Mouse (Mus musculus): Measurements from ENCODE around the gene Elavl2.
A peak's percentile ranks its signal among the peaks of the same experiment; 100 is the strongest.
"Not testable (repeated sequence)": the region's sequence is repeated elsewhere in the genome, so short reads cannot be mapped to it uniquely, and the experiment has no call there.

Gene Elavl2

DNA sequence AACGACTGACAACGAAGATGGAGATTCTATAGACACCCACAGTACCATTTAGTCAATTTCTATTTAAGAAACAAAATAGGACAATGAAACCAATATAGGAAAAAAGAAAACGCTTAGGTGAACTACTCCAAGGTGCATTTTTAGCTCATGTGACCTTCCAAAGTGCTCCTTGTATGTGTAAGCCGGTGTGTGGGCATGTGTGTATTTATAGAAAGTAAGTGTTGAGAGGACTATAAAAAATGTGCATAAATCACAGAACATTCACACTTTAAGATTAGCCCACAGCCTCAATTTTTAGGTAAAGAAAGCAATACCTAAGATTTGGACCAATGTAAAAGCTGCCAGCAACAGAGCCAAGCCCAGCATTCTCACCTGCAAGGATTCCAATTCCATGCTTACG, 51.0 kb downstream of the Elavl2 start:
- no peak for ATAC-seq (ENCODE audit: insufficient number of reproducible peaks, low FRiP score, low TSS enrichment)

DNA sequence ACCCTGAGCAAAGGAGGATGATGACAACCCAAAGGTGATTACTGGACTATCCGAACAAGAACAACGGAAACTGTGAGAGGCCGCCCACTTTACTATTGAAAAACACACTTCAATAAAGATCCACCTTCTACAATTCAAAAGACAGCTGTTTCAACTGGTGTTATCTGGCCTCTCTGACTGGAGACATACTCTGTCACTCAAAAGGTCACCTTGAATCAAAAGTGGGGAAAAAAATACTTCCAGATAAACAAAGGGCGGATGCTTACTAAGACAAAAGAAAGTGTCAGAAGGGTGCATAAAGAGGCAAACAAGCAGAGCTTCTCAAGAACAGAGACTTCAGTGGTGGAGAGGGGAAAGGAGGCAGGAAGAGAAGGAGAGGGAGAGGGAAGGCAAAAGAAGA, 66.4 kb downstream of the Elavl2 start:
- no peak for ATAC-seq (ENCODE audit: insufficient number of reproducible peaks, low FRiP score, low TSS enrichment)

DNA sequence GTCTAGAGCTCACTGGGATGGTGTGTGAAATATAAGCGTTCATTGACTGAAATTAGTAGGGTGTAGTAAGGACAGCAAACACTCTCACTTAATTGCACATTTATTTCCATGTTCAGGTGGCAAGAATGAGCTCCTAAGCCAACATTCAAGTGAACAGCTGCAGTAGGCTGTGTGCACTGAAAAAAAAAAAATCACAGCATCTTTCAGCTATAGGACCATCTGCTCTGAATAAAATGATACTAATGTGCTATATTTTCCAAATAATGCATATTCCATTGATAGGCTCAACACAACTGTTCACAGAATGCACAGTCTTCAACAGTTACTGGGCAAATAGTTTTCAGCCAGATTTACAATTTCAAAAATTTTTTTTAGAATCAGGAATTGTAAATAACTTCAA, 89.8 kb downstream of the Elavl2 start:
- no peak for ATAC-seq (ENCODE audit: insufficient number of reproducible peaks, low FRiP score, low TSS enrichment)

DNA sequence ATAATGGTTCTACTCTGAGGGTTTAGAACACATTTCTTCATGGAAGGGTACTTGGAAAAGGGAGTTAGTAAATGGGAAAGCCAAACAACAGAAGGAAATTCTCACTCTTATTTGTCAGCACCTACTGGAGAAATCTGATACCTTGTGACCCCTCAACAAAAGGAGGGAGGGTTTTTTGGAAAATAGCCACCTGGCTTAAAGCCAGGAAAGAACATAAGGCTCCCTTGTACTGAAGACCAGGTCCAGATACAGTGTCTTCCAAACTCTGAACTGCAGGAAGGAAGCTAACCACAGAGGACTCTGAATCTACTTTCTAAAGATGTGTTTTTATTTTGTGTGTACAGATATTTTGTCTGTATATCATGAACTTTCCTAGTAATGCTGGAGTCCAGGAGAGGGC, 102.9 kb downstream of the Elavl2 start:
- no peak for ATAC-seq (ENCODE audit: insufficient number of reproducible peaks, low FRiP score, low TSS enrichment)

DNA sequence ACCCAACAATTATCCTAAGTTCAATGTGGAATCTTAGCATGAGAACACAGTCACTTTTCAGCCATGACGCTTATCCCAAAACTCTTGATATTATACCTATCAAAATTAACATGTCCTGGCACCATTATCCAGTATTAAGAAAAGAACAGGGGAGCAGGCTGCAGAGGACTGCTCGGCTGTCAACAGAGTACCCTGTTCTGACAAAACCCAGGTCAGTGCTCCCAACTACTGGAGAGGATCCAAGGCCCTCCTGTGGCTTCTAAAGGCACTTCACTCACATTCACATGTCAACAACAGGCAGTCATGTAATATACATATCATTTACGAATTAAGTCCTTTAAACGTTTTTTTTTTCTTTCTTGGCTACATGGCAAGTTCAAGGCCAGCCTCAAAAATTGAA, 105.3 kb downstream of the Elavl2 start:
- ATAC-seq (ENCODE audit: insufficient number of reproducible peaks, low FRiP score, low TSS enrichment): no peak

DNA sequence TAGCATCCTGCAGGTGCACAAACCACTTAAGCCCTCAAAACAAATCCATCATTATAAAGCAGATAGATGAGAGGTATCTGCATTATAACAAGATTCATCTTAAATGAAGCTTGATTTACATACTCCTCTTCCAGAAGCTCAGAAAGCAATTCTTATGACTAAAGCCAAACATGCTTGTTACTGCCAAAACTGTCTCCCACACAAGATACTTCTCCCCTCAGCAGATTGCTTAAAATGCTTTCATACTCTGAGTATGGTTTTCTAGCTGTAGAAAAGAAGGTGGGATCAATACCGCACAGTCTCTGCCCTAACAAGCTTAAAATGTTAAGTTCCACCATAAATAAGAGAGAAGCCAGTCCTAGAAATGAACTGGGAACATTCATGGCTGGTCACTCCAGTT, 109.1 kb downstream of the Elavl2 start:
- ATAC-seq (ENCODE audit: insufficient number of reproducible peaks, low FRiP score, low TSS enrichment): no peak

DNA sequence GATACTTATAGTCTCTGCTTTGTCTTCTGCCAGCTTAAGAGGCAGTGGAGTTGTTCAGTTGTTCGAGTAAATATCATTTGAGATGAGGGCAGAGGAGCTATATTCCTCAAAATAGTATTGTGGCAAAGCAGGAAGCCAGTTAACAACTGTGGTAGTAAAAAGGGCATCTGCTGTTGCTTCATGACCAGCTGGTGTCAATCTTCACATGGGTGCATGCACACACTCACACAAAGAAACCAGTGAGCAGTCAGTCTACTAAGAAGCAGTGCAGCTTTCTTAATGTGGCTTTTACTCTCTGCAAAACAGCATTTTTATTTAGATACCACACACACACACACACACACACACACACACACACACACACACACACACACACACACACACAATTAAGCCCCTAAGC, 110.2 kb downstream of the Elavl2 start:
- no peak for ATAC-seq (ENCODE audit: insufficient number of reproducible peaks, low FRiP score, low TSS enrichment)

DNA sequence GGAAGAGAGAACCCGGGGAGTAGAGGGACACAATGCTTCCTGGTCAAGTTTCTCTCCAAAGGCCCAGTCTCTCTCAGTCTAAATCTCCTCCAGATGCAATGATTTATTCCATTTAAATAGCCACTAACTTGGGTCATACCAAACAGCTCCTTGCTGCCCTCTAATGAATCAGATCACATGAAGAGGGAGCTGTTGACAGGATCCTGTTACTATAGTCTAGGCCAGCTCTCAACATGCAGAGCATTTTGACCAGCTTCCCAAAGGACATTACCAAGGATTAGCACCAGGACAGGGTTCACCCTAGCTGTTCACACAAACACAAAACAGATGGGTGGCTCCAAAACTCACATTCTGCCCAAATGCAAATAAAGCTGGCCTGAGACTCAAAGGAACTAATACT, 111.4 kb downstream of the Elavl2 start:
- no peak for ATAC-seq (ENCODE audit: insufficient number of reproducible peaks, low FRiP score, low TSS enrichment)

DNA sequence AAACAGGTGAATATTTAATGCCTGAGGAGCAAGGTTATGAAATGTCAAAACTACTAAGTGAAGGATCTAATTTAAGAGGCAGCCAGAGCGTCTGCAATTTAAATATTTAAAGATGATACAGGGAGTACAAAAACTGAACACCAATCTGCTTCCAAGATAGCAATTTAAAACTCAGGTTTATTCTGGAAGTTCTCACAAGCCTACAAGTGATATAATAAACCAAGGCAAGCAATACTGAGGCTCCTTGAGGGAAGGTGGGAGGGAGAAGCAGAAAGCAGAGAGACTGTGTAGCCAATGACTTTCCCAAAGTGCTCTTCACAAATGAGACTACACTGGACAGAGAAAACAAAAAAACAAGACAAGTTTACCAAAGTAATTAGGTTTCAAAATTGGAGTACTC, 132.2 kb downstream of the Elavl2 start:
- ATAC-seq (ENCODE audit: insufficient number of reproducible peaks, low FRiP score, low TSS enrichment): no peak

DNA sequence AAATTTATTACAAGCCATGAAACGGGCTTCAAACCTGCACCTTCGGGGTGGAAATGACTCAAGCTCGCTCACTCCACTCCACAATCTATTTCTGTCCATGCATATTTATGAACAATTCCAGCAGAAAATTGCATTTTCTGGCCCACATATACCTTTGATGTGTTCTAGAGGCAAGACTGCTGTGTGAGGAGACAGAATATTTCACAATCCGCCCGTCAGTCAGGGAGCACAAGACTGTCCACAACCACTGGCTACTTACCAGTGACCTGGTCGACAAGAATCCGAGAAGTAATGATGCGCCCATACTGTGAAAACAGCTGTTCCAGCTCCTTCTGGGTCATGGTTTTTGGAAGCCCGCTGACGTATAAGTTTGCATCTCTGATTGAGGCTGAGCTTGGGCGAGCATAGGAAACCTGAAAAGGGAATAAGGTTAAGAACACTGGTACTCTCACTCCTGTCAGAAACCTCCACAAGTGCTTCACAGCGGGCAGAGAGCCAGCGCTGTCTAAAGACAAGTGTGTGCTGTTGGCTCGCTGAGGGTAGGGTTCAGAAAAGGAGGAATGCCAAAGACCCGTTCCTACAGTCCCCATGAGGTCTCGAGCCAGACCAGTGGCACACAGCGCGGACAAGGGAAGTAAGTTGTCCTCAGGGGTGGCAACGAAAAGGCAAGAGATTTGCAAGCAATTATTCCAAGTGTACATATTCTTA, 136.7 kb downstream of the Elavl2 start:
- ATAC-seq (ENCODE audit: insufficient number of reproducible peaks, low FRiP score, low TSS enrichment): no peak

DNA sequence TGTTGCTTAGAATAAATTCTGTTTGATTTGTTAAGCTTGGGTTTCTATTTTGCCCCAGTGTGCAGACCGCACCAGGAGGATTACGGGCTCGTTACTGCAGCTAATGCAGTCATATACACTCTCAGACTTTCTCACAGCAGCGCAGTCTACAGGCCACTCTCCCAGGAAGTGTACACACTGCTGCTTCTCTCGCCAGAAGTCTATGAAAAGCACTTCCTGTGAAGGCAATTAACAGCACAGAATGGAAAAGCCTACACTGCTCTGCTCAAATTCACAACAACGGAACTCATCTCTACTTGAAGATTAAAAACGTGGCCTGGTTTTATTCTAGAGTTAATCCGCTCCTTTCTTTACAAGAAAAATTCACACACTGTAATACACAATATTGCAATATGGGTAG, 137.7 kb downstream of the Elavl2 start:
- no peak for ATAC-seq (ENCODE audit: insufficient number of reproducible peaks, low FRiP score, low TSS enrichment)

DNA sequence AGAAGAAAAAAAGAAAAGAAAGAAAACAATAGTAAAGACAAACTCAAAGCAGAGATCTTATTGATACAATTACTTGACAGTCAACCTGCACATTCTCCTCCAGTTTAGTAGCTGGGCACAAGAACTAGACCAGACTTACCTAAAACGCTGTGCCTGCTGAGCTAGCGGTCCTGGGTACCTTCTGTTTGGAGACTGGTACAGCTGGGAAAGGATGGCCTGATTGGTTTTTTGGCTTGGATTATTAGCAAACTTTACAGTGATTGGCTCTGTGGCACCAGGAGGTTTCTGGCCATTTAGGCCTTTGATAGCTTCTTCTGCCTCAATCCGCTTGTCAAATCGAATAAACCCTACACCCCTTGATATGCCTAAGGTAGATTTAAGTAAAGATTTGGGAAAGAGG, 140.0 kb downstream of the Elavl2 start:
- ATAC-seq (ENCODE audit: insufficient number of reproducible peaks, low FRiP score, low TSS enrichment): peak; percentile 66

DNA sequence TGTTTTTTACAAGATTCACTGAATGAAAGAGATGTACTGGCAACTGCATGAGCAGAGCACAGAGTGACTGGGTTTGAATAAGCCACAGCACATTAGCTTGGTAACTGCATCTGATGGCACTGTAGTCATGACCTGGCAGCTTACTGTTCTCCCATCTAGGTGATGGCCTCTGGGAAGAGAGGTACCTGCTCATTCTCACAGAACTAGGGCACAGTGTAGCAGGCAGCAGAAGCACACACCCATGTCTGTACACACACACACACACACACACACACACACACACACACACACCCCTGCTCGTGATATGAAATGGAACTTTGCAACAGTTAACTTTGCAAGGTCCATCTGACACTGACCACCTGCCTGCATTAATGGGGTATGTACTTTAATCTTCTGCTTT, 151.9 kb downstream of the Elavl2 start:
- ATAC-seq (ENCODE audit: insufficient number of reproducible peaks, low FRiP score, low TSS enrichment): no peak

DNA sequence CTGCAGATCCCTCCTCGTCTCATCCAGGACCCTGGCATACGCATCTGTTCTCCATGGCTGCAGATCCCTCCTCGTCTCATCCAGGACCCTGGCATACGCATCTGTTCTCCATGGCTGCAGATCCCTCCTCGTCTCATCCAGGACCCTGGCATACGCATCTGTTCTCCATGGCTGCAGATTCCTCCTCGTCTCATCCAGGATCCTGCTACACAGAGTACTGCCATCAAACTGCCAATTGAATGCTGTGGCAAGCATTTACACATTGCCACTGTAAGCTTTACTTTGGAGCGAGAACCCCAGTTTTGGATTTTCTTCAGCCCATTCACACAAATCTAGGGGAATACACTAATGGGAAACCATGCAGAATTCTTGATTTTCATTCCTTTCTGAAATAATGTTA, 155.4 kb downstream of the Elavl2 start:
- not testable (repeated sequence) for ATAC-seq (ENCODE audit: insufficient number of reproducible peaks, low FRiP score, low TSS enrichment)

DNA sequence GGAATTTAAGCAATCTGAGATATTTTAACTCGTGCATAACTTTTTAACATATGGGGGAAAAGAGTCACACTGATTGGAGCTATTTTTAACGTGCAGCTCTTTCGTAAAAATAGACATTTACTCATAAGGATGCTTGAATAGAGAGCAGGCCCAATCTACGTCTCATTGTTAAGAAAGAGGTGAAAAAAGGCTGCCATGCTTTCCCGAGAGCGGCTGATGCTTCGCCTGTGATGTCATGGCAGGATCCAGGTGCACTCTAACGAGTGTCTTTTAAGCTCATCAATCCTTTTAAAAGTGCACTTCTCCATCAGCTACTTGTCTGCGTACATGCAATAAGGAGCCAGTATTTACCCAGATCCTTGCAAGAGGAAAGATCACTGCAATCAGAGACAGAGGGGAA, 156.0 kb downstream of the Elavl2 start:
- no peak for ATAC-seq (ENCODE audit: insufficient number of reproducible peaks, low FRiP score, low TSS enrichment)

DNA sequence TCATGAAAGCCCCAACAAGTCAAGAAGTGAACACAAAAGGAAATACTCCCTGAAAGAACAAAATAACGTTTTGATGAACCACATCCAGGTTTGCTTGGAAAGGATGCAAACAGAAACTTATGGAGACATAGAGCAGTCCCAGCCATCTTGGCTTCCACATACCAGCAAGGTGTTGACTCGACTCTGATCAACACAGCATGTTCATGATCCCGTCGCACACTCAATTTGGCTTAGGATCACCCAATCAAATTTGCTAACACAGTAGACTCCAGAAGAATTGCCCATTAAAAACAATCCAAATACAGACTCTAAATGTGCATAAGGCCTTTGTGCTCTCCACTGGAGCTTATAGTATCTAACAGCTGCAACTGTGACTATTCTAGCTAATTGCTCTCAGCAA, 156.7 kb downstream of the Elavl2 start:
- no peak for ATAC-seq (ENCODE audit: insufficient number of reproducible peaks, low FRiP score, low TSS enrichment)

DNA sequence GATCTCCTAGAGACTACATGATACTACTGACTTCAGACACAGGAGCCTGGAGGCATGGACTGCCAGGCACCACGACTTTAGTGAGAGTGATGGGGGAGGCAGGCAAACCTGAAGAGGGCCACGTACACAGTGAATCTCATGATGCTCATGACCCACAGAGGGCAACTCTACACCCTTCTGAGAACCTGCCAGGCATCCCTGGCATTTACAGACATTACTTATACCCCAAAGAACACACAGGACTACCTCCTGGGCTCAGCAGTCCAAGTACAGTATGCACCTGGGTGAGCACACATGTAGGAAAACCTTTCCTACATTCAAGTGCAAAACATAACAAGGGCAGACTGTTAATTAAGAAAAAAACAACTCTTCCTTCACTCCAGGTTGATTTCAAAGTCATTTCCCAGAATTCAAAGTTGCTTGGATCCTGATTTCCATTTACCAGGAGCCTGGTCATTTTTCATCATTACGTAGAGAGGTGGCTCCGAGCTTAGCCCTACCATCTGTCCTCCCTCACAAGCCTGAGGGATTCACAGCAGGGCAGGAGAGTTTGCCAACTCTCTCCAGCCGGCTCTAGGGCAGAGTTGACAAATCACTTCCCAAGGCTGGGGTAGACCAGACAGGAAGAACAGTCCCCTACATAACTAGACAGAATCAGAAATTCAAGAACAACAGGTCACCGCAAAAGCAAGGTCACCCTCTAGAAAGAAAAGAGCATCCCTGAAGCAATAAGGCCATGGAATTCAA, 161.7 kb downstream of the Elavl2 start:
- peak; percentile 87 for ATAC-seq (ENCODE audit: insufficient number of reproducible peaks, low FRiP score, low TSS enrichment)

DNA sequence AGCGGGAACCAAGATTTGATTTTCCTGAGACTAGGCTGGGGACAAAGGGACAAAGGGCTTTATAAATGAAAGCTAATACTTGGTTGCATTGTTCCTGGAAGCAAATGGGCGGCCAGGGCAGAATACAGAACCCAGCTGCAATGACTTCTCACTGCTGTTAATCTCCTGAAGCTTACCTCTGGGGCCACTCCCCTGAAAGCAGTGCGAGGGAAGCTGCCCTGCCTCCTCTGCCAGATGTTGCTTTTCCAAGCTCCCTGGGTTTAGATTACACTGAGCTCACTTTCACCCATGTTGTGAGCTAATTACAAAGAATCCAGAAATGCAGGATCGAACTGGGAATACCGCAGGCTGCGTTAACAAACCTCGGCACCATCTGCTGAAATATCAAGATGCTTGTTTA, 163.6 kb downstream of the Elavl2 start:
- ATAC-seq (ENCODE audit: insufficient number of reproducible peaks, low FRiP score, low TSS enrichment): no peak

DNA sequence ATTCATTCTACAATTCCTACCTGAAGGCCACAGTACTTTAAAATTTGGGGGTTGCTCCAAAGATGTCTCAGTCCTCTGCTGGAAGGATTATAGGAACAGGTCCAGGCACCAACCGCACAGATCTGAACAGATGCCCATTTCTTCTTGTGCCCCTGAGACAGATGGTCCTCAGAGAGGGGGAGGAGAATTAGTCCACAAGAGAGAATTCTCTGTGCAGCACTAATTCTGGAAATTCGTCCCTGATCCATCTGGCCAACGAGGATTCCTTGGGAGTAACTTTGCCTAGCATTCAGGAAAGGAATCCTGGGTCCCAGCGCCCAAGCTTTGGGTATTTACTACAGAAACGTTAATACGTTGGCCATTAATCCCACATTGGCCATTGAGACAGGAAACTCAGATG, 165.6 kb downstream of the Elavl2 start:
- ATAC-seq (ENCODE audit: insufficient number of reproducible peaks, low FRiP score, low TSS enrichment): peak; percentile 64

DNA sequence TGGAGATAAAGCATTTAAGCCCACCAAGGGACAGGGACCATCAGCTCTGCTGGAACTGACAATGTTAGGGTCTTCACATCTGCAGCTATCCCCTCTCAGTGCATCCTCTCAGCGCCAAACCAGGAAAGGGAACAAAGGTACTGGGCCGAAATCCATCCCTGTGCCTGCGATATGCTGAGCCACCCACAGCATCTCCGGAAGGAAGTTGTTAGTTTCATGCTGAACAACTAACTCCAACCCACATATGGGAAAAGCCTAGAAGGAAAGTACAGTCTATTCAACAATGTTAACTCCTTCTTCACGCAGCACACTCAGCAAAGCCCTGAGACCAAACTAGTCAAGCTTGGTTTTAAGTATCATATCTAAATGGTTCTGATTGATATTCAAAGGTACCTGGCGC, 167.0 kb downstream of the Elavl2 start:
- no peak for ATAC-seq (ENCODE audit: insufficient number of reproducible peaks, low FRiP score, low TSS enrichment)

DNA sequence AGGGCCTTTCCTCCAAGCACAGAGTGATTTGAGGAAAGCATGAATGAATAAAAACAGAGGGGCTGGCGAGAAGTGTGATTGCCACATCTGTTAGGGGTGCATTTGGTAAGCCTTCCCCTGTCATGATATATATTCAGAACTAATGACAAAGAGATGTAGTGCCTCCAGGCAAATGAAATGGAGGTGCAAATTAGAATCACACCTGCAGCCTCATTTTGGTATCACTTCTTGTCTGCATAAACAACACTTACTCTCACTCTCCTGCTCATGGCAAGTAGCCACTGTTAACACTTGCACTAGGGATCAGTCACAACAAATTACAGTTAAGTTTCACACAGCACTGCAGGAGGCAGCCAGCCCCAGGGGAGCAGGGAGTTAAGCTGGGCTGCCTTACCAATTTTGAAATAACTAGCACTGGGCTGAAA, 170.1 kb downstream of the Elavl2 start:
- no peak for ATAC-seq (ENCODE audit: insufficient number of reproducible peaks, low FRiP score, low TSS enrichment)

DNA sequence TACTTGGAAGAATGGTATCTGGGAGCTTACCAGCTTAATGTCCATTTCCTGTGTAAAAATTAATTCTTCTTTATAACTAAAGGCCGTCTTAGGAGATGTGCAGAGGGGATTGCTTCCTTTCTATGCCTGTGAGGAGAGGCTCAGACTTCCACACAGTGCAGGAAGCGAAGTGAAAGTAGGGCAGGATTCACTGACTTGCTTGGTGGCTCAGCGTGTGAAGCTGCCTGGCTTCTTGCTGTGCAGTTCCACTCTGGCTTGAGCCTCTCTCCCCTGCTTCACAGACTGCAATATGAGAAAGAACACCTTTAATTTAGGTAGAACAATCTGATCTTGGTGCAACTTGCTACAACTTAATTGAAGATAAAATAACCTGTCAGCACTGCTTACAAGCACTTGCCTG, 172.2 kb downstream of the Elavl2 start:
- no peak for ATAC-seq (ENCODE audit: insufficient number of reproducible peaks, low FRiP score, low TSS enrichment)
